19 mouse cellular contexts compared by ENCODE assay signal in genomic region chr3:60768996-60769395, GRCm38 (mm10).
"Had no signal": no experiment of that assay in that cellular context is flagged by ENCODE, and none has a peak within 500 bp of the region (broad histone marks: within the 10 kb centered on the region; RNA-seq: fewer than 3 reads in every experiment).

No protein-coding gene starts in this region.

- H3K27ac ChIP-seq: liver, embryonic 14.5 days; lung, embryonic 15.5 days; macrophage; midbrain, embryonic 10.5 days; midbrain, embryonic 12.5 days; midbrain, embryonic 15.5 days; neural tube, embryonic 13.5 days; neural tube, embryonic 15.5 days had no signal

- DNase-seq: lung, adult 2 months; lung, postnatal 14 days; lung, postnatal 36 days; retina, postnatal 1 day; right cerebral cortex, adult 18-20 months; right cerebral cortex, postnatal 14 days; thymus, adult 18-20 months; thymus, postnatal 14 days; thymus, postnatal 36 days had no signal

- H3K9me3 ChIP-seq: lung, embryonic 15.5 days; midbrain, embryonic 10.5 days; midbrain, embryonic 12.5 days; midbrain, embryonic 15.5 days; neural tube, embryonic 13.5 days; neural tube, embryonic 15.5 days had no signal

- H3K27me3 ChIP-seq: lung, embryonic 15.5 days; midbrain, embryonic 12.5 days; midbrain, embryonic 15.5 days; neural tube, embryonic 13.5 days; neural tube, embryonic 15.5 days had no signal

- H3K36me3 ChIP-seq: lung, embryonic 15.5 days; midbrain, embryonic 10.5 days; midbrain, embryonic 12.5 days; midbrain, embryonic 15.5 days; neural tube, embryonic 13.5 days; neural tube, embryonic 15.5 days had no signal

- H3K9ac ChIP-seq: liver, embryonic 14.5 days; lung, embryonic 15.5 days; midbrain, embryonic 12.5 days; midbrain, embryonic 15.5 days; neural tube, embryonic 13.5 days; neural tube, embryonic 15.5 days had no signal

- ATAC-seq: lung, postnatal 0 days; midbrain, embryonic 15.5 days had no signal

- H3K4me3 ChIP-seq: lung, embryonic 15.5 days; midbrain, embryonic 10.5 days; midbrain, embryonic 12.5 days; midbrain, embryonic 15.5 days; myocyte; neural tube, embryonic 13.5 days; neural tube, embryonic 15.5 days had no signal

- H3K4me1 ChIP-seq: midbrain, embryonic 10.5 days; midbrain, embryonic 12.5 days; midbrain, embryonic 15.5 days; neural tube, embryonic 13.5 days; neural tube, embryonic 15.5 days had no signal

- H3K4me2 ChIP-seq: lung, embryonic 15.5 days; midbrain, embryonic 12.5 days; midbrain, embryonic 15.5 days; neural tube, embryonic 13.5 days; neural tube, embryonic 15.5 days had no signal
